Mouse (Mus musculus): ENCODE measurements around the gene Rad17. TPM values are rescaled to one million over a fixed set of nuclear protein-coding genes. Genes with fewer than 3 reads are reported as not detected.

The Rad17 gene
- total RNA-seq, 2 experiments from 2014 or later, result 14.8 to 15.1 TPM

GRCm38 (mm10) chr13:100575950-100576349 is 74.9 kb downstream of the Rad17 start:
- DNase-seq (ENCODE audit: low spot score in 2 of 2), result no peak

DNA sequence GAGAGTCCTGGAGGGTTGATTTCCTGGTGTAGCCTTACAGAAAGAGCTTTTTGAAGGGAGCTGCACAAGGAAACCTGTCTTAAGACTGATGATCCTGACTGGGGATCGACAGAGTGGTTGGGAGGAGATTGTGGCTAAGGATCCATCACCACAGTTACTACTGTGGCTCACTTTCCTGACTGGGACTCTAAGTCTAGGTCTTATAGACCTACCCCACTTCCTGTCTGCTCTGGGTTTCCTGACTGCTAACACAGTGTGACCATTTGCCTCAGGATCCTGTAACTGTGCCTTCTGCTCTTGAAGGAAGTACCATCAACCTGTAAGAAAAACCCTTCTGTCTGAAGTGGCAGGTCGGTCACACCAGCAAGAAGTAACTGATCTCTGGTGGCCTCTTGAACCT is 80.1 kb downstream of the Rad17 start:
- no peak for DNase-seq (ENCODE audit: low spot score in 2 of 2)

- no peak for DNase-seq (ENCODE audit: low spot score in 2 of 2)
Measured at GRCm38 (mm10) chr13:100568359-100568758, 82.5 kb downstream of the Rad17 start.

Other genes with a start within 250 kb of the Rad17 start
- under 1 TPM in 1 of 2 experiments, not detected in 1; 0.14 TPM for gene Naip1, start 198.2 kb downstream of the Rad17 start, total RNA-seq (2021)
- 10 to 100 TPM; 35.5 to 37.1 TPM for gene Gtf2h2, start 158.5 kb downstream of the Rad17 start, total RNA-seq (2021)
- gene Ocln, start 98.3 kb downstream of the Rad17 start, total RNA-seq (2021), result 1 to 10 TPM; 7.5 to 9.4 TPM
- 1 to 10 TPM; 1.2 to 2.0 TPM for gene Marveld2, start 34.1 kb downstream of the Rad17 start, total RNA-seq (2021)
- 10 to 100 TPM; 86.9 to 96.2 TPM for gene Ak6, start 72 bp downstream of the Rad17 start, total RNA-seq (2021)
- 10 to 100 TPM; 18.0 to 21.5 TPM for gene Taf9, start 528 bp upstream of the Rad17 start, total RNA-seq (2021)
- under 1 TPM; 0.19 to 0.23 TPM for gene Ccdc125, start 18.7 kb upstream of the Rad17 start, total RNA-seq (2021)
- 10 to 100 TPM; 35.3 to 40.0 TPM for gene Cdk7, start 79.9 kb upstream of the Rad17 start, total RNA-seq (2021)
- 10 to 100 TPM; 54.9 to 60.3 TPM for gene Mrps36, start 93.6 kb upstream of the Rad17 start, total RNA-seq (2021)
- gene Cenph, start 124.8 kb upstream of the Rad17 start, total RNA-seq (2021), result under 1 TPM; 0.28 to 0.67 TPM
- gene Ccnb1, start 135.5 kb upstream of the Rad17 start, total RNA-seq (2021), result under 1 TPM; 0.47 to 0.67 TPM
- 10 to 100 TPM; 42.2 to 43.7 TPM for gene Slc30a5, start 182.4 kb upstream of the Rad17 start, total RNA-seq (2021)

Measured in left cerebral cortex, adult 18-20 months (tissue).